Mouse (Mus musculus): Measurements from ENCODE around the gene Tpbg.

DNA sequence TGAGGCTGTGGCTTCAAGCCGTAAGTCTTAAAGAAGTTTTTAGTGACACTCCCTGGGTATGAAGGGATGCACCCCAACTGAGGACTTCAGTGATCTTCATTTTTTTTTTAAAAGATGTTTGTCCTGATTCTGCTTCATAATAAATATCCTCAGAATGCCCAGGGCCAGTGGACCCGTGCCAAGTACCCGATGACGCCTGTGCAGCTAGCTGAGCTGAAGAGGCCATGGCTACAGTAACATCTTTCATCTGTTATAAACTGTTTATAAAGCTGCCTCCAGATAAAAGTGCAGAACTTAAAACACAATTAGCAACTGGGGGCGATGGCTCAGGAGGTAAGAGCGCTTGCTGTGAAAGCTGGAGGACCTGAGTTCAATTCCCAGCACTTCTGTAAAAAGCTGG lies 20.4 kb downstream of the Tpbg start:
- TF ChIP-seq CTCF (IDR thresholded peaks at IDR 0.05; ENCODE audit: extremely low read depth, insufficient read depth, low read length) = no peak
- TF ChIP-seq POLR2A (IDR thresholded peaks at IDR 0.05; ENCODE audit: extremely low read depth, insufficient read depth, low read length) = no peak
